Mouse (Mus musculus) urinary bladder, postnatal 14 days (tissue): Measurements from ENCODE around the gene Rxra.

ENCODE experiments used
- DNase-seq: peaks from one replicate; pipeline ENCODE4 v3.0.0; 2021; ENCODE audit warnings: low spot score

The Rxra gene

GRCm38 (mm10) chr2:27762920-27763780, 86.9 kb downstream of the Rxra start:
- DNase-seq: no peak

DNA sequence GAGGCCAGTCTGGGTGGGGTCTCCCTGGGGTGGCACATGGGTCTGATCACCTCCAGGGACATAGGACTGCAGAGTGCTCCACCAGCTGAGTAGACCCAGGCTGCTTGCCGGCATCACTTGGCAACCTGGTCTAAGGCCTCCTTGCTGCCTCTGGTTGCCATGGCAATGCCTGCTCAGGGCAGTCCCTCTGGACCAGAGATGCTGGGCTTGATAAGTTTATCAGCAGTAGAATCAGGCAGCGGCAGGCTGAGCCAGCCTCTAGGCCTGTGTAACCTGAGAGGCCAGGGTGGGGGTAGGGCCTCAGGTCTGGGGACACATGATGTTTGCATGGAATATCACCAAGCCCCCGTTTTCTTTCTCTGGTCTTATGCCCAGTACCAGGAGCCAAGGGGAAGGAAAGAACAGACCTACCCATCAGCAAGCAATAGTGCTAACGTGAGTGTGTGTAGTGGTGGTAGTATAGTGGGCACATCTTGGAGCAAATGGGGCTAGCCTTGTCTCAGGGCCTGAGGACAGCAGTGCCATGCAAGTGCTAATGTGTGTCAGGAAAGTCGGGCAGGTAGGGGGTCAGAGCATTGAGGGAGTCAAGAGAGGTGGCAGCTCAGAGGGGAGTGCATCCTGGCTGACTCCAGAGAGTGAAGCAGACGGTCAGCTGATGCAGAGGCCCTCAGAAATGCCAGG, 88.2 kb downstream of the Rxra start:
- DNase-seq: peak; percentile 87

- DNase-seq: peak; percentile 92
These were observed 88.7 kb downstream of the Rxra start for GRCm38 (mm10) chr2:27764937-27765319.

DNA sequence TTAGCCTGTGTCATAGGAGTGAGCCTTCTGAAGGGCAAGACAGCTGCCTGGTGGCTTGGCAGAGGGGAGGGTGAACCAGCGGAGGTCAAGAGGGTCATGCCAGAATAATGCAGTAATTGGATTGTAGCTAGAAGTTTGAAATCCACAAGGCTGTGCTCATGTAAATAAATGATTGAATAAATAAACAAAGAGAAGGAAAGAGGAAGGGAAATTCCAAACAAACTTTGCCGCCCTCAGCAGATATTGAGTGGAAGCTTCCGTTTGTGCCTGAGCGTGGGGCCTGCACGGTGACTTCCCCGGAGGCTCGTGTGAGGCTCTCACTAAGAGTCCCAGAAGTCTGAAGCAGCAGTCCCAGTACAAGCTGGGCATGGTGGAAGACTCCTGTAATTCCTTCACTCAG, 91.5 kb downstream of the Rxra start:
- no peak for DNase-seq

GRCm38 (mm10) chr2:27769701-27770100, 93.5 kb downstream of the Rxra start:
- DNase-seq: no peak

DNA sequence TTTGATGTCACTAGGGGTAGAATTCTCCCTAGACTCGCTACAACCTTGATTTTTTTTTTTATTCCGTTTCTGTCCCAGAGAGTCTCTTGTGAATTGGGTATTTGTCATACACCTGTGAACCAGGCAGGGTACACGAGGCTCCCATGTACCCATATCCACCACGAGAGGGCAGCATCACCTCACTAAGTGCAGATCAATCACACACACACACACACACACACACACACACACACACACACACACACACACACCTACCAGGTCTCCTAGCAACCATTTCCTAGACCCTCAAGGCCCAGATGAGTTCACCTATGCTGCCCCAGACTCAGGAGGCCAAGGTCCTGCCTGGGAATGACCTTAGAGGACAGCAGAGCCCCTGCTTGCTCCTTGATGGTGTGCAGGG, 94.0 kb downstream of the Rxra start:
- DNase-seq: peak; percentile 77

DNA sequence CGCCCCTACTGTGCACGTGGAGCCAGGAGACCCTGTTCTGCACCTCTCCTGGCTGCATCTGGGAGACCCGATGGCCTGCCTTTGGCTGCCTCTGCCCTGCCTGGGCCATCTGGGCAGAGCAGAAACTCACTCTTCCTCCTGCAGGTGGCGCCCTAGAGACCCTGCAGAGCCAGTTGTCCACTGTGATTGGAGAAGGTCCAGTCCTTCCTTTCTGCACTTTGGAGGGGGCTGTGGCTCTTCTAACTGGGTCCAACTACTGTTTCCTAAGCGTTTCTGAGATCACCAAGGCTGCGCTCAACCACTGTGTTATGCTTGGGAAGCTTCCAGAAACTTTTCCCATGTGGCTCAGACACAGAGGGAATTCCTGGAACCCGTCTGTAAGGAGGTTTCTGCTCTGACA, 95.7 kb downstream of the Rxra start:
- DNase-seq: peak; percentile 91

DNA sequence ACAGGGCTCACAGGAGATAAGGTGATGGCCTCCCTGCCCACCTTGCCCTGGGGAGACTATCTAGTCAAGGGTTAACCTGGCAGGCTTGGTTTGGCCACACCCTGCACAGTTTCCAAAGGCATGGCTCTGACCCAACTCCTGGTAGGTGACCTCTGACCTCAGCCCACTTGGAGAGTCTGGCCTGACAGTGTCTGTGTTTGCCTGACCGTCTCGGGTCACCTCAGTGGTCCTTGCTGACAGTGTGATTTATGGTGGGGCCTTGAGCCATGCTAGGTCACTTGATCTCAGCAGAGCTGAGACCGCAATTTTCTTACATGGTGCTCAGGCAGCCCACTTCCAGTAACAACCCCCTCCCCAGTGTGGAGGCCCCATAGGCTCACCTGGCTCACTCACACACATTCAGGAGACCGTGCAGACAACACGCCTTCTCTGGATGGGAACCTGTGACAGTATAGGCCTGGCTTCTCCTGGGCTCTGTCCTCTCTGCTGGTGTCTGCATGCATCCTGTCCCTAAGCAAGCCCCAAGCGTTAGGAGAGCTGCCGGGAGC, 96.7 kb downstream of the Rxra start:
- no peak for DNase-seq

DNA sequence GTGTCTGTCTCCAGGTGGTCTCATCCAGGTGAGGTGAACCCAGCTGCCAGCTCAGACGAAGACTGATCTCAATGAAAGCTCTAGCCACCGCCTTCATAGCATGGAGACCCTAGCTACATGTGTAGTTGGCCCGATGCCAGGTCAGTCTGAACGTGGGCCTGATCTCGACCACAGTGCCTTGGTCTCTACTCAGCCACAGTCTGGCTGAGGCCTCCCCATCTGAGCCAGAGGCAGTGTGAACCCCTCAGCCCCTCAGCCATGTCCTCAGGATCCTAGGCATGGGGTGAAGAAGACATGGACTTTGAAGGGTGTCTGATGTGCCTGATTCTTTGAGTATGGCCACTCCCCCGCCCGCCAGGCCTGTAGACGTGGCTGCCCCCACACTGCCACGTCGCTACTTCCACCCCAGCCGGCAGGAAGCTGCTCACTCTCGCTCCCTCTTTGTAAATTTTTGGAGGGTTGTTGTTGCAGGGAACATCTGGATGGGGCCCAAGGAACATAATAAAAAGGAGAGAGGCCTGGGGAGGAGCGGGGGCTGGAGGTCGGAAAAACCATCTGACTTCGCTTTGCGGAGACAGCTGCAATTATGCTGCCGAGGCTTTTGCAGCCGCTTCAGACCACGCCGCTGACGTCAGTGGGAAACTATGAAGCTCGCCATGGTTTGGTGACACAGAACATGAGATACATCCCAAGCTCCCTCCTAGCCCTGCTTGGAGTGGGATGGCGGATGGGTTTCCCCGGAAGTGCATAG, 97.9 kb downstream of the Rxra start:
- DNase-seq: peak; percentile 75

GRCm38 (mm10) chr2:27775006-27775405, 98.8 kb downstream of the Rxra start:
- no peak for DNase-seq

GRCm38 (mm10) chr2:27775625-27776024, 99.4 kb downstream of the Rxra start:
- DNase-seq: peak; percentile 61

- no peak for DNase-seq
These were observed 101.5 kb downstream of the Rxra start for GRCm38 (mm10) chr2:27777756-27778155.

DNA sequence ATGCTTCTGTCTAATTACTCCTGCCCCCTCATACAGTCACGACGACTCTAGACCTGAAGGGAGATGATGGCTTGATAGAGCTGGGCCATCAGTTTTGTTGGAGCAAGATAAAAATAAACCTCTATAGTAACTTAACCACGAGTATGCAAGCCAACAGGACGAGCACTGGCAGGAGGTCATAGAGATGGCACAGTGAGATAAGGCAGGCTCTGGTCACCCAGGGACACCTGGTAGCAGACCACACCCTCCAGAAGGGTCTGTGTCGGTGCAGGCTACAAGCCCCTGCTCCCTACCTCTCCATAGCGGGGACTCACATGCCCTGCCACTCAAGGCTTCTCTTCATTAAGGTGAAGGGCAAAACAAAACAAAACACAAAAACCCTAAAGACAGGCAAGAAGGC, 102.0 kb downstream of the Rxra start:
- no peak for DNase-seq

DNA sequence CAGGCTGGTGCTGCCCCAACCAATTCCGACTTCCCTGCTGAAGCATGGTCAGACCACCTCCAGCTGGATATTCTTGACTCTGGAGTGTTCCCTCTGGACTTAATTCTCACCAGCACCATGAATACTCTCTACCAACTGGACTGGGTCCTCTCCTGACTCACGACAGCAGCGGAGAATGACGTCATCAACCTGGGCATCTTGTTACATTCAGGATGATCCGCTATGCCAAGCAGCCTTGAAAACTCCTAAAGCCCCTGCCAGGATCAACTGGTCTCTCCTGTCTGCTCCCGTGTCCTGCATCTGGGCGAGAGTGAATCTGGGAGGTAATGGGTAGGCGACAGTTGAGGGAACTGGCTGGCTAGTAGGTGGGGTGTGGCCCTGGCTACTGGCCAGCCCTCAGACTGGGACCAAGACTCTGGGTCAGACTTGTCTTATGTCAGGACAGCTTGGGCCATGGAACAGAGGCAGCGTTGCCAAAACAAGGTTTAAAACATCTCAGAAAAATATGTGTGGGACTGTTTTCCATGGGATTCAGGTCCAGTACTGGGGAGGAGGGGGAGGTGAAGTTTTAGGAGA, 103.1 kb downstream of the Rxra start:
- DNase-seq: peak; percentile 68

GRCm38 (mm10) chr2:27780162-27780561, 103.9 kb downstream of the Rxra start:
- no peak for DNase-seq

DNA sequence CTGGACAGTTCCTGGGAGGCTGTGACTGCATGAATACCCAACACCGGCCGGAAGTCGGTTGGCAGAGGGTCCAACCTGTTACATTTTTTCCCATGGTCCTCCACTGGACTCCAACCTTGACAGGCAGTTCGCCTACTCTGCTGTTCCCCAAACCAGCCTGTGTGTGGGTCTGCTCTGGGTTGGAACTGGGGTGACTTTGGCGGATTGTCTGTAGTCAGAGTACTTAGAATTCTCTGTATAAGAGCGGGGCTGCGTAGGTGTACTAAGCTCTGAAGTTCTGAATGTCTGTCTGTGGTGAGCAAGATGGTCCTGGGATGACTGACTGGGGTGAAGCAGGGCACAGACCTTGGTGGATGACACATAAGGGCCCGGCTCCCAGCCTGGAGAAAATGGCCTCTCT, 109.1 kb downstream of the Rxra start:
- no peak for DNase-seq

GRCm38 (mm10) chr2:27785973-27786417, 109.8 kb downstream of the Rxra start:
- DNase-seq: peak; percentile 58

- no peak for DNase-seq
These were observed 115.3 kb downstream of the Rxra start for GRCm38 (mm10) chr2:27791571-27791970.

- no peak for DNase-seq
These were observed 122.8 kb downstream of the Rxra start for GRCm38 (mm10) chr2:27799018-27799417.

- no peak for DNase-seq
These were observed 124.8 kb downstream of the Rxra start for GRCm38 (mm10) chr2:27801041-27801440.

GRCm38 (mm10) chr2:27802493-27802892, 126.3 kb downstream of the Rxra start:
- peak; percentile 74 for DNase-seq

DNA sequence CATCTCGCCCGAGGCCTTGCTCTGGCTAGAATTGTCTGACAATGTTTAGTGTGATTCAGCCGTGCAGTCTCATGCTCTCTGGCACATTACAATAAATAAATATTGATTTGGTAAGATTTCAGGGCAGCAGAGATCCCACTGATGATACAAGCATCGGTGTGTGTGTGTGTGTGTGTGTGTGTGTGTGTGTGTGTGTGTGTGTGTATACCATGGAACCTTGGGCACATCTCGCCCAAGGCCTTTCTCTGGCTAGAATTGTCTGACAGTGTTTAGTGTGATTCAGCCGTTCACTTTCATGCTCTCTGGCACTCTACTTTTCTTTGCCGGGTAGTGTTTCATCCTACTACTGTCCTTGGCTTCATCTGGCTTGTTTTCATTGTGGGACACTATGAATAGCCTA, 130.5 kb downstream of the Rxra start:
- no peak for DNase-seq
